Comparison of ENCODE assay signal across 9 mouse cellular contexts in genomic region chr5:134341321-134341720, GRCm38 (mm10). TPM values are rescaled to one million over a fixed set of nuclear protein-coding genes. Genes with fewer than 3 reads are reported as not detected.
DNase-seq lines count a peak whose midpoint lies in the region; ATAC-seq and TF ChIP-seq lines count a peak whose summit lies in the region.
"Had no signal": no experiment of that assay in that cellular context is flagged by ENCODE, and none has a peak within 500 bp of the region (broad histone marks: within the 10 kb centered on the region; RNA-seq: fewer than 3 reads in every experiment).

No protein-coding gene starts in this region.

- ATAC-seq in hindbrain, postnatal 0 days, result peak; percentile 49; the same call in 1 of the 2 replicates
- peak; percentile 61 to 64 for ATAC-seq in hematopoietic stem cell, adult 5-6 weeks (replicated peaks in 1 of 2; ENCODE audit: insufficient read depth in 1 of 2, low FRiP score in 2 of 2, low TSS enrichment in 1 of 2, low read depth in 1 of 2, poor library complexity in 2 of 2, severe bottlenecking in 2 of 2)
- no peak for ATAC-seq in monocyte, adult 5-6 weeks (replicated peaks; ENCODE audit: insufficient number of reproducible peaks, low FRiP score, low TSS enrichment, poor library complexity, severe bottlenecking)
- no peak for ATAC-seq in hindbrain, embryonic 16.5 days

- H3K4me2 ChIP-seq in hindbrain, postnatal 0 days (ENCODE audit: low read depth, low read length), result no peak overlapping the region
- H3K4me2 ChIP-seq in hindbrain, embryonic 16.5 days (ENCODE audit: low read length), result no peak overlapping the region
- H3K4me2 ChIP-seq: embryonic facial prominence, embryonic 13.5 days had no signal

- TF ChIP-seq CTCF in hindbrain, postnatal 0 days (IDR thresholded peaks at IDR 0.05; ENCODE audit: low read depth), result peak; percentile 65

- H3K27me3 ChIP-seq in hindbrain, postnatal 0 days (ENCODE audit: insufficient read depth, low read length), result no peaks in the 10 kb centered on the region
- no peaks in the 10 kb centered on the region for H3K27me3 ChIP-seq in hindbrain, embryonic 10.5 days (ENCODE audit: insufficient read depth, poor library complexity, severe bottlenecking)
- no peaks in the 10 kb centered on the region for H3K27me3 ChIP-seq in hindbrain, embryonic 16.5 days (replicated peaks; ENCODE audit: control insufficient read depth, insufficient read depth, low read length)
- H3K27me3 ChIP-seq: embryonic facial prominence, embryonic 13.5 days had no signal

- no peaks in the 10 kb centered on the region for H3K9me3 ChIP-seq in hindbrain, postnatal 0 days (ENCODE audit: low read length)
- no peaks in the 10 kb centered on the region for H3K9me3 ChIP-seq in hindbrain, embryonic 10.5 days
- no peaks in the 10 kb centered on the region for H3K9me3 ChIP-seq in hindbrain, embryonic 16.5 days (ENCODE audit: control insufficient read depth, low read length)
- H3K9me3 ChIP-seq: embryonic facial prominence, embryonic 13.5 days had no signal

- no peak overlapping the region for H3K4me3 ChIP-seq in hindbrain, postnatal 0 days (ENCODE audit: low read length)
- H3K4me3 ChIP-seq in hindbrain, embryonic 10.5 days, result no peak overlapping the region
- no peak overlapping the region for H3K4me3 ChIP-seq in hindbrain, embryonic 16.5 days (ENCODE audit: low read length)
- H3K4me3 ChIP-seq: embryonic facial prominence, embryonic 13.5 days had no signal

- peak; percentile 79 for DNase-seq in hindbrain, postnatal 0 days (ENCODE audit: low spot score)
- no peak for DNase-seq in hindbrain, embryonic 10.5 days (ENCODE audit: low spot score)
- peak; percentile 80 for DNase-seq in 416B (ENCODE audit: low read depth)
- DNase-seq in CD8-positive naive resting alpha-beta T cell, adult 2 months (ENCODE audit: low read depth in 2 of 2, low spot score in 2 of 2), result peak; percentile 18 to 38
- DNase-seq in right cerebral cortex, adult 2 months (ENCODE audit: low spot score in 2 of 2), result no peak

- H3K4me1 ChIP-seq in hindbrain, postnatal 0 days (ENCODE audit: insufficient read depth, low read length), result no peaks in the 10 kb centered on the region
- H3K4me1 ChIP-seq in hindbrain, embryonic 10.5 days (replicated peaks), result peaks cover 4% of the 10 kb centered on the region; the same call in 1 of the 2 replicates
- no peaks in the 10 kb centered on the region for H3K4me1 ChIP-seq in hindbrain, embryonic 16.5 days (ENCODE audit: control insufficient read depth, insufficient read depth, low read depth, low read length)
- H3K4me1 ChIP-seq: embryonic facial prominence, embryonic 13.5 days had no signal

- H3K36me3 ChIP-seq in hindbrain, postnatal 0 days (ENCODE audit: insufficient read depth, low read length), result no peaks in the 10 kb centered on the region
- H3K36me3 ChIP-seq in hindbrain, embryonic 10.5 days, result no peaks in the 10 kb centered on the region
- no peaks in the 10 kb centered on the region for H3K36me3 ChIP-seq in hindbrain, embryonic 16.5 days (ENCODE audit: control insufficient read depth, insufficient read depth, low read length)
- H3K36me3 ChIP-seq: embryonic facial prominence, embryonic 13.5 days had no signal

- H3K9ac ChIP-seq in hindbrain, postnatal 0 days (replicated peaks; ENCODE audit: low read length), result no peak overlapping the region
- no peak overlapping the region for H3K9ac ChIP-seq in hindbrain, embryonic 16.5 days (ENCODE audit: low read depth, low read length)
- H3K9ac ChIP-seq: embryonic facial prominence, embryonic 13.5 days had no signal

- no peak overlapping the region for H3K27ac ChIP-seq in hindbrain, postnatal 0 days
- no peak overlapping the region for H3K27ac ChIP-seq in hindbrain, embryonic 10.5 days
- H3K27ac ChIP-seq in hindbrain, embryonic 16.5 days (ENCODE audit: low read depth, low read length), result no peak overlapping the region
- H3K27ac ChIP-seq: embryonic facial prominence, embryonic 13.5 days had no signal

- WGBS in hindbrain, postnatal 0 days, result 62% methylated on average over 10 of the region's 10 CpGs
- 75% methylated on average over 10 of the region's 10 CpGs for WGBS in hindbrain, embryonic 10.5 days
- 67% methylated on average over 10 of the region's 10 CpGs for WGBS in hindbrain, embryonic 16.5 days

RNA-seq across cellular contexts. Expression of gene Gtf2i, which starts 26.8 kb away (rescaled TPM):
- total RNA-seq in hindbrain, postnatal 0 days (2014; rRNA removed), result 103 and 115 TPM in 2 replicates
- 85.6 and 86.1 TPM in 2 replicates for polyA plus RNA-seq in hindbrain, postnatal 0 days (2015; fragmentation: Nextera tagmentation; extraction: Ambion mirVana)
- polyA plus RNA-seq in hindbrain, embryonic 10.5 days (2016; fragmentation: Nextera tagmentation; extraction: Ambion mirVana), result 180 and 189 TPM in 2 replicates
- total RNA-seq in hematopoietic stem cell, adult 5-6 weeks (2017), result 81.7 and 88.4 TPM in 2 replicates
- 22.4 to 40.1 TPM (median 30.9 TPM) in 3 replicates for total RNA-seq in monocyte, adult 5-6 weeks (2017)
- polyA plus RNA-seq in hindbrain, embryonic 16.5 days (2015; fragmentation: Nextera tagmentation; extraction: Ambion mirVana), result 132 and 141 TPM in 2 replicates

Comparison
In these comparisons a context has a peak if more than half of its experiments do, and no peak if none do; other contexts are left out.
1. ATAC-seq: peak in hindbrain, postnatal 0 days (single experiment) and hematopoietic stem cell, adult 5-6 weeks (2 of 2); none in monocyte, adult 5-6 weeks (single experiment) and hindbrain, embryonic 16.5 days (single experiment).
2. DNase-seq: peak in hindbrain, postnatal 0 days (single experiment), 416B (single experiment) and CD8-positive naive resting alpha-beta T cell, adult 2 months (2 of 2); none in hindbrain, embryonic 10.5 days (single experiment) and right cerebral cortex, adult 2 months (0 of 2).